Mouse (Mus musculus) embryo, embryonic 10.5 days (tissue): Measurements from ENCODE around the gene Daam2.

Experiments used
- DNase-seq: peaks from one replicate; pipeline ENCODE4 v3.0.0-alpha.2; 2015; ENCODE audit warnings: low spot score

Daam2 gene

DNA sequence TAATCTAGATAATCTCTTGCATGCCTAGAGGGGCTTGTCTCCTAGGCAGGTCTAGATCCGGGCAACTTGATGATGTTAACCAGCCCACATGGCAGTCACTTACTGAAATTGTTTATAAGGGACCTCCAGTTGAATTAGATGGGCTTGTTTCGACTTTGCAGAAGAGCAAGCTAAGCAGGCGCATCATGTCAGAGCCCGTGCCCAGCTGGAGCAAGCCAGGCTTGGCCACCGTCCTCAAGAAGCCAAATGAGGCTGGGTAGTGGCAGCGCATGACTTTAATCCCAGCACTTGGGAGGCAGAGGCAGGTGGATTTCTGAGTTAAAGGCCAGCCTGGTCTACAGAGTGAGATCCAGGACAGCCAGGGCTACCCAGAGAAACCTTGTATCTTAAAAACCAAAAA lies 133.0 kb downstream of the Daam2 start:
- no peak for DNase-seq

DNA sequence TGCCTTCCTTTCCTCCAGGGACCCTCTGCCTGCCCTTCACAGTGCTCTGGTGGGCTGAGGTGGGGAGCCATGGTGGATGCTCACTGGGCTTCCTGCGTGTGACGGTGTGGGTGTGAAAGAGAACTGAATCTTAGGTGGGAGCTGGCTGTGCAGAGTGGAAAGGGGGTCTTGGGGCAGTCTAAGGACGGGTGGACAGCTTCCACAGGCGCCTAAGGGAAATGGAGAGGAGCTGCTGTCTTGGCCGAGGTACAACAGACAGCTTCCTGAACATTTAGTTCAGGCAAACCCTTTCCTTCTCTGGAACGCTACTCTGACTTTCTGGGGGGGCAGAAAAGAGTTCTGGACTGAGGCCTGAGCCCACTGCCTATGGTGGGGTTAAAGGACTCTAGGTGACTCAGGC lies 134.0 kb downstream of the Daam2 start:
- DNase-seq: no peak

DNA sequence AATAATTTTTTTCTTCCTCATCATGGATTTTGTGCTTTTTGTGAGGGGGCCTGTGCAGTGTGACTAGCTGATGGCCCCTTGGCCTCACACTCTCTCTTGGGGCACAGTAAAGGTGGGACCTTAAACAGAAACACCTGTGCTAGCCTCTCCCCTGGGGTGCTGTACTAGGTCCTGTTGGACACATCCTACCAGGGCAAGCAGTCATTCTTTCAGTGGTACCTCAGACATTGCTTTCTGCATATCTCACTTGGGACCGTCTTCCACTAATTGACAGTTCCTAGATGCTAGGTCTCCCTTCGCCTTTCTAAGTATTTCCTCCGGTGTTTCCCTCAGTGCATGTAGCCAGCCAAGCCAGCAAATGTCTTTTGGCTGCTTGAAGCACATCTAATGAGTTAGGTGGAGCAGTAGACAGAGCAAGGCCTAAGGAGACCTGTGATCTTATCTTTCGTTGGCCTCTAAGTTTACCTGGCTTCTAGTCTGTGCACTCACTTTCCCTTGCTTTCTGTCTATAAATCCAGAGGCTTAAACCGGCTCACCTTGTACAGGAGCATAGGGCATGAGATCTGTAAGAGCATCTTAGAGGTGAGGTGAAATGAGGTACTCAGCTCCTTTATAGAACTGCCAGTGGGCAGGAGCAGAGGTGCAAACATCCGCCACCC lies 134.5 kb downstream of the Daam2 start:
- DNase-seq: no peak

DNA sequence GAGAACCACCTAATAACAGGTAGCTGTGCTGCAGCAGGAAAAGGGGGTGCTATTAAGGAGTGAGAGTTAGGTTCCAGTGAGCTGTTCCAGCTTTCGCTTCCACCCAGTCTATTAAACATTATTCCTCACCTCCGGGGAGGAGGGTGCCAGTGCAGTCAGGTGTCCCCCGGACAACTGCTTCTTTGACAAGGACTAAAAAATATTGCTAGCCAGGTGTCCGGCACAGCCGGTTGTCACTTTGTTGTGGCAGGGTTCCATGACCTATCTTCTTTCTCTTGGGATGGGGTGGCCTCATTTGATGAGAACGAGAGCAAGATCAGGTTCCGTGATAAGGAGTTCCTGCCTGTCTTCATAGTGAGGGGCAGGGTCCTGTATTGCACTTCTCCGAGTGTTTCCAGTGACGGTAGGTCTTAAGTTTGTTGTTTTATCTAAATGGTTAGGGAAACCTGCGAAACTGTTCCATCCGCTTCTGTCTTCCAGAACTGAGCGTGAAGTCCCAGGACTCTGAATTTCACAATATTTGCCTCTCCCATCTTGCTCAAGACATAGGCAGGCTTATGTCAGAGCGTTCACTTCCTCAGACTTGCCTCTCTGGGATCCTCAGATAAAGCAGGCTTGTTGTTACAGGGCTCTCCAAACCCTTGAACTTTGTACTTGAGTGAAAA lies 135.3 kb downstream of the Daam2 start:
- DNase-seq: no peak

DNA sequence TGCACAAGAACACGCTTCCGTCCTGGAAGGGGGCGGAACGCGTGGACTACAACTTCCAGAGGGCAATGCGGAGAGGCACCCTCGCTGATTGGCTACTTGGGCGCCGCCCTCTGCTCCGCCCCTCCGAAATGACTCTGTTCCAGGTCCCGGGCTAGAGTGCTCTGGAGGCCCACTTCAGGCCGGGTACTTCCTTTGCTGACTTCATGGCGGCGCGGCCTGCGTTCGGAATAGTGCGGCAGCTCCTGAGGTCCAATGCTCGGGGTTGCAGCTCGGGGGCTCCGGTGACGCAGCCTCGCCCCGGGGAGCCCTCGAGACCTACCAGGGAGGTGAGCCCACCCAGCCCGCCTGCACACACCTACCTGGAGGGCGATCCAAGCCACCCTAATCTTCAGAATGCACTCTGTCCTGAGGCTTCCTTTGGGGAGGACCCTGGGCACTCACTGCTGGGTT lies 135.9 kb downstream of the Daam2 start, which contains the start of gene Mocs1:
Mocs1 (plus strand) TSS at position 124 of the 450 bp plus-strand sequence.
- DNase-seq: peak; percentile 97

DNA sequence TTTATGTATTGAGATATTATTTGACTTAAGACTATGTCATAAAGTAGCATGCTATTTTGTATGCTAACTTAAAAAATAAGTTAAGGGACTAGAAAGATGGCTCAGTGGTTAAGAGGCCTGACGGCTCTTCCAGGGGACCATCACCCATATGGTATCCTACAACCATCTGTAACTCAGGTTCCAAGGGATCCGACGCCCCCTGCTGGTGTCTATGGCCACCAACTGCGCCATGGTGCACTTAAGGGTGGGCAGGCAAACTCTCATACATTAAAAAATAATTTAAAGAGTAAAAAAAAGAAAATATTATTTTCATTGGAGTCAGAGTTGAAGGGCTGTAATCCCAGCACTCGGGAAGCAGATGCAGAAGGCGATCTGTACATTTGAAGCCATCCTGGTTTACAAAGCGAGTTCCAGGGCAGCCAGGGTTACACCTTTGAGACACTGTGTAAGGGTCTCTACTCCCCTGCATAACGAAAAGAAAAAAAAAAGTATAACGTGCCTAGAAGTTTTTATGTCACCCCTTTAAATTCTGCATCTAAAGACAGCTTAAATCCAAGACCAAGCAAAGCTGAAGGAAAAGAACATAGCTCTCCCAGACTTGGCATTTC lies 136.4 kb downstream of the Daam2 start:
- peak; percentile 51 for DNase-seq

DNA sequence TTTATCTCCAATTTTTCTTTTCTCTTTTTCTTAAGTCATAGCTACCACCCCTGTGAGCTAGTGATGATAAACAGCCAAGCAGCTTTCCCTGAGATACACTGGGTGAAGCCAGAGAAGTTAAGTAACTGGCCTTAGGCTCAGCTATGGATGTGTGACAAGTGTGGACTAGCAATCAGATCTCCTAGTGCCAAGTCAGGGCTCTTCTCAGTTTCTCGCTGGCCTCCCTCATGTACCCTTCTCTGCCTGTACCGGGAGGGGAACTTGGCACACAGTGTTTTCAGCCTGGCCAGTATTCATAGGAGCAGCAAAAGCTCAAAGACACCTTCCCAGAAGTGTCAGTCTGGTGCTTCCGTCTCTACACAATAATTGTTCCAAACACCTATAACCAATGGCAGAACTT lies 140.3 kb downstream of the Daam2 start:
- no peak for DNase-seq

DNA sequence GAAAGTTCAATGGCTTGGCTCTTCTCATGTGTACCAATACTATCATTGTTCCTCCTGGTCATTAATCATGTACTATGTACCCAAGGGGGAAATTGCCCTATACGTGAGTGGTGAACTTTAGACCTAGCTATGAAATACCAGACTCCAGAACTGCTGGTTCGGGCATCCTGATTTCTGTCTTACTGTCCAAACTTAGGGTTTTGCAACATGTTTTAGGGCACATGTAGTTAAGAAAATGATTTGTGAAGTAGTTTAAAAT lies 141.1 kb downstream of the Daam2 start:
- DNase-seq: no peak

DNA sequence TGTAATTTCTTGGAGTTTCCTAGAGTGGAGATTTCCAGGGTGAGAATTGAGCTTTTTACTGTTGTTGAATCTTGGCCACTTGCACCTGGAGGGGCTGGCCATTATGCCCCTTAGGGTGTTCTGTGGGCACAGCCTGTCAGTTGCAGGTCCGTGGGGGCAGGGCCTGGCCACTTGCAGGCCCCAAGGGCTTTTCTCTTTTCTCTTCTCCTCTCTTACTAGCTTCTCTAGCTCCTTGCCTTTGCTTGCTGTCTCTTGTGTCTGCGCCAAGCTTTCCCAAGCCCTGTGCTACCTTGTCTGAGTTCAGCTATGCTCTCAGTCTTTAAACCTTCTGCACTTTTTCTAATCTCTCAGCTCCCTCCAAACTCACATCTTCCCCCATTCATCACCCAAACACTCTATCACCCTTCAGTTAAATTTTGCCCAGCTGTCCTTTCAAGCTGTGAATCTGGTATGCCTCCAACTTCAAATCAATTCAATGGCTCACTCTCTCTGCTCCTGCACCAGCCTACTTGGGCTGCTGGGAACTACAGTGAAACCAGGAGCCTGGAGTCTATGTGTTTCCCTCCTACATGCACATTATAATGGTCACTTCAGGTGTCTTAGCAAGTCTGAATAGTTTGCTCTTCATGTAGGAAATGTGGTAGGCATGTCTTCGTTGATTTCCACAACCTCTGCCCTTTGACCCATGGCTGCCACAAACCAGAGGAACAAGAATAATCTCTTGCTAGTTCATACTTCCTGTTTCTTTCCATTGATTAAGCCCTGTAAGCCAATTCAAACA lies 141.7 kb downstream of the Daam2 start:
- no peak for DNase-seq

DNA sequence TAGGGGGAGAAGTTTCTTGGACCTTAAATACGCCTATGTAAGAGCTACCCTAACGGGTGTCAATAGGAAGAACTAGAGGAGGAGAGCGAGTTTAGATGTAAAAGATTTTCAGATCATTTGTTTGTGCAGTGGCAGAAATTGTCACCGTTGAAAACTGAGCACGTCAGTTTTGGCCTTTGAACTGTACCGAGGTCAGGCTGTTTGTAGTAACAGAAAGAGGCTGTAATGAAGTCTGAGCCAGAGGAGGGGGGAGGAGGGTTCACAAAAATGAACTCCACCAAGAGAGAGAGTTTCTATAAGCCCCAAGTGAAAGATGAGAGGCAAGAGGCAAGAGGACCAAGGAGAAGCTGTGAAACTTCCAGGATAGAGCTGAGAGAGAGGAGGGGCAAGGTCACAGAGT lies 144.3 kb downstream of the Daam2 start:
- DNase-seq: no peak

DNA sequence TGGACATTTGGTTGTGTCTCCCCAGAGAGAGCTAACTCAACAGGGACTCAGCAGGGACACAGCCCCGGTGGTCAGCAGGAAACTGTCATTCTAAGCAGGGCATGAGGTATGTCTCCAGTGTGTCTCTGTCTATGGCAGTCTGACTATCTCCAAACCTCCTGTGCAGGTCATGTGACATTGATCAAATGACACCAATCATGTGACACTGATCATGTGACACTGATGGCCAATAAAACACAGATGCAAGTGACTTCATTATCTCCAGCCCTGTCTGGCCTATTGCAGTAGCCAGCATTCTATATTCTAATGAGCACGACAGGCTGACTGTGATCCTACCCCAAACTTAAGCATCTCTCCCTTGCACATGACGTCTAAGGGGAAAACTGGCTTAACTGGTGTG lies 147.9 kb downstream of the Daam2 start:
- DNase-seq: no peak

DNA sequence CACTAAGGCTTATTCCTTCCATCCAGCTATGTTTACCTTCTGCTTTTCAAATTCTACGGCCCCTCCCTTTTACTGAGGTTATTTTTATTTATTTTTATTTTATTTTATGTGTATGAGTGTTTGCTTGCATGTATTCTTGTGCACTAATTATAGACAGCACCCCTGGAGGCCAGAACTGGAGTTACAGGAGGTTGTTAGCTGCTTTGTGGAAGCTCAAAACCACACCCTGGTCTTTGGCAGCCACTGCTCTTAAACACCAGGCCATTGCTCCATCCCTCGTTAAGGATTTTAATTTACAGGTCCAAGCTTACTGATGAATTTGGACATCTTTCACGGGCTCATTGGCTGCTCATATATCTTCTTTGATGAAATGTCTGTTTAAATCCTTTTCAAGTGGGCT lies 150.6 kb downstream of the Daam2 start:
- peak; percentile 43 for DNase-seq

DNA sequence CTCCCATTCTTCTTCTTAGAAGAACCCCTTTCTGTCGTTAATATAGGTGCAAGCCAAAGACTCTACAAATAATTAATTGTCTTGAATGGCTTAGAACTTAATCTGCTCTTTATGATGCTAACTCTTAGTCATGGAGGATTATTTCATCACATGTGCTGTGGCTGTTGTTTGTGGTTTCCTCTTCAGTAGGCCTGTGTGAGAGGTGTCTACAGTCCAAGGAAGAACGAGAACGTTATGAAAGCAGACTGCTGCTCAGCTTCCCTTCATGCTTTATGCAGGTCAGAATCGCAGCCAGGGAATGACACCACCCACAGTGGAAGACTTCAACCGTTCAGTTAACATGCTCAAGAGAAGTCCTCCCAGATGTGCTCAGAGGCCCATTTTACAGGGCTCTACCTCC lies 151.2 kb downstream of the Daam2 start:
- DNase-seq: no peak
